Mouse (Mus musculus) adrenal gland, postnatal 0 days (tissue): ENCODE data around the gene Myoc. TPM values are rescaled to one million over a fixed set of nuclear protein-coding genes. Genes with fewer than 3 reads are reported as not detected.

Experiments used
- microRNA-seq: library from miRNA; unstranded; fragments of <30 nt; microRNA quantifications from one replicate; pipeline ENCODE4, GENCODE M21; 2016; ENCODE audit warnings: borderline replicate concordance; ENCODE audit not compliant: insufficient number of aligned reads
- polyA plus RNA-seq: library from polyadenylated mRNA; unstranded; fragments of >200 nt; fragmentation: Nextera tagmentation; extraction: Ambion mirVana; gene quantifications from 2 replicates; pipeline ENCODE4 v1.2.1, GENCODE M21; 2015

Myoc gene
- polyA plus RNA-seq, result 0.74 and 1.5 TPM in 2 replicates

DNA sequence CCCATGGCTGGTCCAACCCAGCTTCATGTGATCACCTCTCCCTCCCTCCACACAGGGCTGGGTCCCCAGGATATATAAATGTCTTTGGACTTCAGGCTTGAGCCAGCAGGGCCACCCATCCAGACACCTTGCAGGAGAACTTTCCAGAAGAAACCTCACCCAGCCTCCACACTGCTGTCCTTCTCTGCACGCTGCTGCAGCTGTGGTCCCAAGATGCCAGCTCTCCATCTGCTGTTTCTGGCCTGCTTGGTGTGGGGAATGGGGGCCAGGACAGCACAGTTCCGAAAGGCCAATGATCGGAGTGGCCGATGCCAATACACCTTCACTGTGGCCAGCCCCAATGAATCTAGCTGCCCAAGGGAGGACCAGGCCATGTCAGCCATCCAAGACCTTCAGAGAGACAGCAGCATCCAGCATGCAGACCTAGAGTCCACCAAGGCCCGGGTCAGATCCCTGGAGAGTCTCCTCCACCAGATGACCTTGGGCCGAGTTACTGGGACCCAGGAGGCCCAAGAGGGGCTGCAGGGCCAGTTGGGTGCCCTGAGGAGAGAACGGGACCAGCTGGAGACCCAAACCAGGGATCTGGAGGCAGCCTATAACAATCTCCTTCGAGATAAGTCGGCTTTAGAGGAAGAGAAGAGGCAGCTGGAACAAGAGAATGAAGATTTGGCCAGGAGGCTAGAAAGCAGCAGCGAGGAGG is at the start of gene Myoc:
Myoc (plus strand) TSS at position 105 of the 700 bp plus-strand sequence.

DNA sequence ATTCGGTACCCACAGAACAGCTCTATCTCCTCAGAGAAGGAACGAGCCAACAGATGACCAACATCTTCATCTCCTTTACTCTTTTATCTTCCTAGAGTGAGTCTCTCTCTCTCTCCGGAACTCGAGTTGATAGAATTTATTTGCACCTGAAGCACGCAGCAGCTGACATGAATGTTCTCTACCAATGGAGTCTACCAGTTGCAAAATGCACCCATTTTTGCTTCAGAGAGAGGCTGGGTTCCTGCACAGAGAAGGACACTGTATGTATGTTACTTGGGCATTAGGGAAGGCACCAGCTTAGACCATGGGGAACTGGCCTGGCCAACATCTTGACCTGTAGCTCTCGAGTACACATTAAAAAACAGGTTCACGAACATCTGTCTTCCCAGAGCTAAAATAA is 19.2 kb downstream of the Myoc start, which contains the start of gene Myocos:
Myocos (minus strand) TSS at position 101 of the 400 bp plus-strand sequence.

Small RNA genes lying within 50 kb of the gene (microRNA-seq; reads per million reads assigned to microRNA genes)
- gene Gm27616, result not detected

Other genes with a start within 250 kb of the Myoc start
- gene Dnm3, start 161.1 kb upstream of the Myoc start, polyA plus RNA-seq, result 5.1 and 8.6 TPM in 2 replicates
- 8.1 and 11.7 TPM in 2 replicates for gene Mettl13, start 90.6 kb upstream of the Myoc start, polyA plus RNA-seq
- 68.1 and 69.5 TPM in 2 replicates for gene Vamp4, start 68.6 kb upstream of the Myoc start, polyA plus RNA-seq
- not detected in 2 replicates for gene Myocos, start 19.1 kb downstream of the Myoc start, polyA plus RNA-seq
- 88.4 and 103 TPM in 2 replicates for gene Prrc2c, start 101.4 kb downstream of the Myoc start, polyA plus RNA-seq
- 0.60 and 0.72 TPM in 2 replicates for gene Fmo4, start 174.8 kb downstream of the Myoc start, polyA plus RNA-seq
- 50.4 and 72.1 TPM in 2 replicates for gene Fmo1, start 227.5 kb downstream of the Myoc start, polyA plus RNA-seq